Mouse (Mus musculus): Measurements from ENCODE around the gene Rerg. TPM values are rescaled to one million over a fixed set of nuclear protein-coding genes. Genes with fewer than 3 reads are reported as not detected.

Rerg gene
- polyA plus RNA-seq, 1 experiment from 2014 or later = 0.88 TPM

GRCm38 (mm10) chr6:137110778-137111174, 59.5 kb downstream of the Rerg start:
- Histone ChIP-seq H3K27me3 (ENCODE audit: control insufficient read depth, insufficient read depth, low read length) (no peaks in the 10 kb centered on the region), H3K4me1 (ENCODE audit: control insufficient read depth, insufficient read depth, low read length) (no peaks in the 10 kb centered on the region), H3K27ac (ENCODE audit: low read depth, low read length) (no peak overlapping the region), H3K4me2 (ENCODE audit: low read depth) (no peak overlapping the region), H3K9ac (ENCODE audit: low read length) (no peak overlapping the region), H3K9me3 (ENCODE audit: control insufficient read depth, low read length) (no peaks in the 10 kb centered on the region), H3K36me3 (ENCODE audit: control insufficient read depth, insufficient read depth, low read length) (no peaks in the 10 kb centered on the region), H3K4me3 (ENCODE audit: low read depth, low read length) (no peak overlapping the region)
- ATAC-seq (ENCODE audit: insufficient read depth, low FRiP score, low TSS enrichment) (no peak), DNase-seq (ENCODE audit: low spot score) (no peak)
- WGBS = 93% methylated on average over 6 of the region's 6 CpGs

- H3K4me3 ChIP-seq (ENCODE audit: low read depth, low read length) = no peak overlapping the region
- ATAC-seq (ENCODE audit: insufficient read depth, low FRiP score, low TSS enrichment) (no peak), DNase-seq (ENCODE audit: low spot score) (no peak)
- no peaks in the 10 kb centered on the region for H3K4me1 ChIP-seq (ENCODE audit: control insufficient read depth, insufficient read depth, low read length)
- no peaks in the 10 kb centered on the region for H3K36me3 ChIP-seq (ENCODE audit: control insufficient read depth, insufficient read depth, low read length)
- no peak overlapping the region for H3K9ac ChIP-seq (ENCODE audit: low read length)
- H3K4me2 ChIP-seq (ENCODE audit: low read depth) = no peak overlapping the region
- no peak overlapping the region for H3K27ac ChIP-seq (ENCODE audit: low read depth, low read length)
- H3K9me3 ChIP-seq (ENCODE audit: control insufficient read depth, low read length) = no peaks in the 10 kb centered on the region
- WGBS = 85% methylated on average over 20 of the region's 20 CpGs
- no peaks in the 10 kb centered on the region for H3K27me3 ChIP-seq (ENCODE audit: control insufficient read depth, insufficient read depth, low read length)
Observed at GRCm38 (mm10) chr6:137109811-137110777, 60.2 kb downstream of the Rerg start.

GRCm38 (mm10) chr6:137105285-137105684, 65.0 kb downstream of the Rerg start:
- no peak overlapping the region for H3K4me2 ChIP-seq (ENCODE audit: low read depth)
- ATAC-seq (ENCODE audit: insufficient read depth, low FRiP score, low TSS enrichment) = no peak
- H3K9ac ChIP-seq (ENCODE audit: low read length) = no peak overlapping the region
- 88% methylated on average over 4 of the region's 4 CpGs for WGBS
- no peak overlapping the region for H3K4me3 ChIP-seq (ENCODE audit: low read depth, low read length)
- H3K27me3 ChIP-seq (ENCODE audit: control insufficient read depth, insufficient read depth, low read length) = no peaks in the 10 kb centered on the region
- H3K27ac ChIP-seq (ENCODE audit: low read depth, low read length) = no peak overlapping the region
- no peaks in the 10 kb centered on the region for H3K4me1 ChIP-seq (ENCODE audit: control insufficient read depth, insufficient read depth, low read length)
- H3K9me3 ChIP-seq (ENCODE audit: control insufficient read depth, low read length) = no peaks in the 10 kb centered on the region
- H3K36me3 ChIP-seq (ENCODE audit: control insufficient read depth, insufficient read depth, low read length) = no peaks in the 10 kb centered on the region
- DNase-seq (ENCODE audit: low spot score) = no peak

GRCm38 (mm10) chr6:137102662-137103179, 67.6 kb downstream of the Rerg start:
- Histone ChIP-seq H3K4me2 (ENCODE audit: low read depth) (no peak overlapping the region), H3K4me1 (ENCODE audit: control insufficient read depth, insufficient read depth, low read length) (no peaks in the 10 kb centered on the region), H3K4me3 (ENCODE audit: low read depth, low read length) (no peak overlapping the region), H3K27me3 (ENCODE audit: control insufficient read depth, insufficient read depth, low read length) (no peaks in the 10 kb centered on the region), H3K9me3 (ENCODE audit: control insufficient read depth, low read length) (no peaks in the 10 kb centered on the region), H3K27ac (ENCODE audit: low read depth, low read length) (no peak overlapping the region), H3K9ac (ENCODE audit: low read length) (no peak overlapping the region), H3K36me3 (ENCODE audit: control insufficient read depth, insufficient read depth, low read length) (no peaks in the 10 kb centered on the region)
- ATAC-seq (ENCODE audit: insufficient read depth, low FRiP score, low TSS enrichment) (no peak), DNase-seq (ENCODE audit: low spot score) (no peak)
- 65% methylated on average over 10 of the region's 10 CpGs for WGBS

- no peak for ATAC-seq (ENCODE audit: insufficient read depth, low FRiP score, low TSS enrichment)
- H3K27me3 ChIP-seq (ENCODE audit: control insufficient read depth, insufficient read depth, low read length) = no peaks in the 10 kb centered on the region
- WGBS = 84% methylated on average over 7 of the region's 7 CpGs
- H3K9ac ChIP-seq (ENCODE audit: low read length) = no peak overlapping the region
- DNase-seq (ENCODE audit: low spot score) = no peak
- H3K9me3 ChIP-seq (ENCODE audit: control insufficient read depth, low read length) = no peaks in the 10 kb centered on the region
- no peak overlapping the region for H3K4me3 ChIP-seq (ENCODE audit: low read depth, low read length)
- no peak overlapping the region for H3K4me2 ChIP-seq (ENCODE audit: low read depth)
- no peak overlapping the region for H3K27ac ChIP-seq (ENCODE audit: low read depth, low read length)
- no peaks in the 10 kb centered on the region for H3K36me3 ChIP-seq (ENCODE audit: control insufficient read depth, insufficient read depth, low read length)
- H3K4me1 ChIP-seq (ENCODE audit: control insufficient read depth, insufficient read depth, low read length) = no peaks in the 10 kb centered on the region
Observed at GRCm38 (mm10) chr6:137101886-137102661, 68.2 kb downstream of the Rerg start.

GRCm38 (mm10) chr6:137100259-137100658, 70.0 kb downstream of the Rerg start:
- 70% methylated on average over 2 of the region's 2 CpGs for WGBS
- no peaks in the 10 kb centered on the region for H3K27me3 ChIP-seq (ENCODE audit: control insufficient read depth, insufficient read depth, low read length)
- no peaks in the 10 kb centered on the region for H3K9me3 ChIP-seq (ENCODE audit: control insufficient read depth, low read length)
- no peak overlapping the region for H3K9ac ChIP-seq (ENCODE audit: low read length)
- ATAC-seq (ENCODE audit: insufficient read depth, low FRiP score, low TSS enrichment) (no peak), DNase-seq (ENCODE audit: low spot score) (no peak)
- H3K4me1 ChIP-seq (ENCODE audit: control insufficient read depth, insufficient read depth, low read length) = no peaks in the 10 kb centered on the region
- no peaks in the 10 kb centered on the region for H3K36me3 ChIP-seq (ENCODE audit: control insufficient read depth, insufficient read depth, low read length)
- H3K27ac ChIP-seq (ENCODE audit: low read depth, low read length) = no peak overlapping the region
- no peak overlapping the region for H3K4me3 ChIP-seq (ENCODE audit: low read depth, low read length)
- H3K4me2 ChIP-seq (ENCODE audit: low read depth) = no peak overlapping the region

GRCm38 (mm10) chr6:137098232-137099191, 71.8 kb downstream of the Rerg start:
- Histone ChIP-seq H3K4me1 (ENCODE audit: control insufficient read depth, insufficient read depth, low read length) (no peaks in the 10 kb centered on the region), H3K27me3 (ENCODE audit: control insufficient read depth, insufficient read depth, low read length) (no peaks in the 10 kb centered on the region), H3K4me2 (ENCODE audit: low read depth) (no peak overlapping the region), H3K36me3 (ENCODE audit: control insufficient read depth, insufficient read depth, low read length) (no peaks in the 10 kb centered on the region), H3K9ac (ENCODE audit: low read length) (no peak overlapping the region), H3K27ac (ENCODE audit: low read depth, low read length) (no peak overlapping the region), H3K4me3 (ENCODE audit: low read depth, low read length) (no peak overlapping the region), H3K9me3 (ENCODE audit: control insufficient read depth, low read length) (no peaks in the 10 kb centered on the region)
- DNase-seq (ENCODE audit: low spot score) (peak; percentile 22), ATAC-seq (ENCODE audit: insufficient read depth, low FRiP score, low TSS enrichment) (no peak; the same call in 1 of the 2 replicates)
- 74% methylated on average over 18 of the region's 18 CpGs for WGBS

- Histone ChIP-seq H3K4me2 (ENCODE audit: low read depth) (no peak overlapping the region), H3K27me3 (ENCODE audit: control insufficient read depth, insufficient read depth, low read length) (no peaks in the 10 kb centered on the region), H3K9me3 (ENCODE audit: control insufficient read depth, low read length) (no peaks in the 10 kb centered on the region), H3K9ac (ENCODE audit: low read length) (no peak overlapping the region), H3K36me3 (ENCODE audit: control insufficient read depth, insufficient read depth, low read length) (no peaks in the 10 kb centered on the region), H3K27ac (ENCODE audit: low read depth, low read length) (no peak overlapping the region), H3K4me3 (ENCODE audit: low read depth, low read length) (no peak overlapping the region), H3K4me1 (ENCODE audit: control insufficient read depth, insufficient read depth, low read length) (no peaks in the 10 kb centered on the region)
- 90% methylated on average over 2 of the region's 2 CpGs for WGBS
- ATAC-seq (ENCODE audit: insufficient read depth, low FRiP score, low TSS enrichment) (no peak), DNase-seq (ENCODE audit: low spot score) (no peak)
Observed at GRCm38 (mm10) chr6:137094475-137094874, 75.8 kb downstream of the Rerg start.

Data from neural tube, embryonic 11.5 days (tissue).